Mouse (Mus musculus) left cerebral cortex, postnatal 25 days (tissue): Measurements from ENCODE around the gene Pglyrp4. TPM values are rescaled to one million over a fixed set of nuclear protein-coding genes. Genes with fewer than 3 reads are reported as not detected.
"Not testable (repeated sequence)": the region's sequence is repeated elsewhere in the genome, so short reads cannot be mapped to it uniquely, and the experiment has no call there.

ENCODE experiments used
- DNase-seq, 2 experiments: peaks; one replicate each; pipeline ENCODE4 v3.0.0; 2022; ENCODE audit warnings: low spot score in 2 of 2, mixed read lengths in 1 of 2
- intact Hi-C: fragments of 180-260 bp; cut with DNase I; formaldehyde crosslinking; loops from one replicate; pipeline ENCODE4 v1.15.1; 2025
- total RNA-seq, 2 experiments: library from RNA; stranded (reverse); gene quantifications; 2 replicates each; pipeline ENCODE4 v1.2.3; 2021

Pglyrp4 gene
- not detected for total RNA-seq

GRCm38 (mm10) chr3:90726606-90727005, at the start of gene Pglyrp4:
Pglyrp4 (plus strand) TSS chr3:90726906.
- no peak for DNase-seq
- intact Hi-C loops = no loop called here

DNA sequence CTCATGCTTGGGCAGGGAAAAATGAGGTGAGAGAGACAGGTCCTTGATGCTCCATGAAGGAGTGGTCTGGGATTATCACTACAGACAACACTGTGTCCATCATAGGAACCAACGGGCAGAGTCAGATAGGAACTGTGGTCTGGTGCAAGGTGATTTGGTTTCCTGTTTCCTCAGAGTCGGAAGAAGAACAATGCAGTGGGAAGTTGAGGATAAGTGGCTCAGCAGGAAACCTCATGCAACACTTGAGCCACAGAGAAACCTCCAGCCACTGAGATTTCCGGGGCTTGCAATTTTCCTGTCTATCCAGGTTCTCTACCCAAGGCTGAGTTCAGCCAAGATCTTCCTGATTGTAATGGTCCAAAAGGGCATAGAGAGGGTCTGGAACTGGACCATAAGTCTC, 48.0 kb upstream of the Pglyrp4 start:
- intact Hi-C loops = no loop called here
- DNase-seq = no peak

- intact Hi-C loops = no loop called here
- DNase-seq = no peak
Observed at GRCm38 (mm10) chr3:90683929-90684328, 42.8 kb upstream of the Pglyrp4 start.

- DNase-seq = no peak
- intact Hi-C loops = no loop called here
Observed at GRCm38 (mm10) chr3:90686835-90687234, 39.9 kb upstream of the Pglyrp4 start.

- DNase-seq = no peak
- intact Hi-C loops = no loop called here
Observed at GRCm38 (mm10) chr3:90693496-90693895, 33.2 kb upstream of the Pglyrp4 start.

DNA sequence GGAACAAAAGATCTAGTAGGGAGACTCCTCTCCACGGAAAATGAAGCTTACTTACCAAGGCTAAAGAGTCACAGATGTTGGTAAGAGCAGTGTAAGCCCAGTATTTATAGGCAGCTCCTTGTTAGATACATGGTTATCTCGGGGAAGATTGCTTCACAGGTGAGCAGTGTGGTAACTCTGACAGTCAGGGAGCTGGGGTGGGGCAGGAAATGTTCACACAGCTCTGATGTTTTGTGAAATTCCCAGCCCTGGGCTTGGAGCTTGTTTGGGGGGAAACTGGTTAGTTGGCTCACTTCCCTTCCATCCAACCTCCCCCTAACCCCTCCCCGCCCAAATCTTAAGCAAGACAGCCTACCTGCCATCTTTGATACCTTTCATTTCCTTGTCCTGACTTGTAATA, 31.1 kb upstream of the Pglyrp4 start, which contains the start of gene S100a9:
S100a9 (minus strand) TSS at position 109 of the 400 bp plus-strand sequence.
- intact Hi-C loops = no loop called here
- no peak for DNase-seq

DNA sequence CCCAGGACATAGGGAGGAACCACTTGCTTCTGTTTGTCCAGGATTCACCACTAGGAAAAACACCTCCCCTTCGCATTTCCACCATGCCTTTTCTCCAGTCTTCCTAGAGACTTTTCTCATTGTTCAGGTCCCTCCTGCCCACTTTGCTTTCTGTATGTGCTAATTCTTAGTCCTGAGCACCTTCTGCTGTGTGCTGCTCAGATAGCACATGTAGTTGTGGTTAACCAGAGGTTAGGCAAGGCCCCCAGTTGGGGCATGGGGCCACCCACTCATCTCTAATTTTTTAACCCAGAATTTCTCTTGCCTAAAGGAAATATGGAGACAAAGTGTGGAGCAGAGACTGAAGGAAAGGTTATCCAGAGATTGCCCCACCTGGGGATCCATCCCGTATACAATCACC, 24.5 kb upstream of the Pglyrp4 start:
- intact Hi-C loops = no loop called here
- no peak for DNase-seq

GRCm38 (mm10) chr3:90708523-90709202, 18.0 kb upstream of the Pglyrp4 start:
- intact Hi-C loops = loop anchor here (1.0 to 5.0 kb wide), 3 partner anchors 44 to 217 kb away; partner anchors contain the start of gene Snapin
- DNase-seq = peak; percentile 10 to 21

GRCm38 (mm10) chr3:90709591-90710460, 16.9 kb upstream of the Pglyrp4 start:
- intact Hi-C loops = loop anchor here (2.0 to 5.0 kb wide), 3 partner anchors 45 to 293 kb away; no protein-coding TSS in a partner anchor
- peak; percentile 85 to 89 for DNase-seq

- intact Hi-C loops = no loop called here
- peak in 1 of 2 experiments; percentile 1 for DNase-seq
Observed at GRCm38 (mm10) chr3:90749658-90750057, 23.0 kb downstream of the Pglyrp4 start.

GRCm38 (mm10) chr3:90777776-90778175, 51.1 kb downstream of the Pglyrp4 start, which contains the start of gene Gm5849:
Gm5849 (minus strand) TSS chr3:90777876.
- DNase-seq, intact Hi-C loops: not testable (repeated sequence)

Other genes with a start within 250 kb of the Pglyrp4 start
- 10 to 100 TPM; 46.6 to 52.8 TPM for gene Snapin, start 235.9 kb upstream of the Pglyrp4 start, total RNA-seq
- 100 to 1,000 TPM; 177 to 179 TPM for gene Chtop, start 217.4 kb upstream of the Pglyrp4 start, total RNA-seq
- gene S100a1, start 212.5 kb upstream of the Pglyrp4 start, total RNA-seq = 100 to 1,000 TPM; 113 to 116 TPM
- gene S100a13, start 212.5 kb upstream of the Pglyrp4 start, total RNA-seq = 10 to 100 TPM; 17.0 to 21.1 TPM
- under 1 TPM; 0.50 to 0.71 TPM for gene S100a14, start 200.1 kb upstream of the Pglyrp4 start, total RNA-seq
- gene S100a16, start 189.7 kb upstream of the Pglyrp4 start, total RNA-seq = 10 to 100 TPM; 73.7 to 82.8 TPM
- 1 to 10 TPM; 1.1 to 1.4 TPM for gene S100a3, start 166.3 kb upstream of the Pglyrp4 start, total RNA-seq
- not detected for gene S100a2, start 136.7 kb upstream of the Pglyrp4 start, total RNA-seq
- gene Gm42674, start 125.0 kb upstream of the Pglyrp4 start, total RNA-seq = not detected
- gene S100a4, start 123.1 kb upstream of the Pglyrp4 start, total RNA-seq = 1 to 10 TPM; 3.6 to 7.5 TPM
- gene S100a5, start 118.4 kb upstream of the Pglyrp4 start, total RNA-seq = not detected
- 10 to 100 TPM; 24.6 to 31.1 TPM for gene S100a6, start 114.0 kb upstream of the Pglyrp4 start, total RNA-seq
- under 1 TPM; 0.69 to 0.94 TPM for gene S100a7a, start 72.9 kb upstream of the Pglyrp4 start, total RNA-seq
- not detected for gene S100a8, start 57.9 kb upstream of the Pglyrp4 start, total RNA-seq
- not detected for gene S100a9, start 31.2 kb upstream of the Pglyrp4 start, total RNA-seq
- not detected for gene Gm5849, start 51.0 kb downstream of the Pglyrp4 start, total RNA-seq